Mouse (Mus musculus): Measurements from ENCODE around the gene Gpr142.

GRCm38 (mm10) chr11:114764820-114765818, 33.6 kb upstream of the Gpr142 start, which contains the start of gene Kif19a:
- TF ChIP-seq POLR2A (IDR thresholded peaks at IDR 0.05; ENCODE audit: insufficient read length, low read depth), result no peak
- no peak for TF ChIP-seq USF1 (IDR thresholded peaks at IDR 0.05; ENCODE audit: low read depth)
- TF ChIP-seq TCF12 (IDR thresholded peaks at IDR 0.05; ENCODE audit: insufficient read depth, poor library complexity, severe bottlenecking), result no peak
- no peak for TF ChIP-seq TCF3 (IDR thresholded peaks at IDR 0.05; ENCODE audit: insufficient read length, low read depth)
- TF ChIP-seq SRF (IDR thresholded peaks at IDR 0.05; ENCODE audit: control insufficient read depth, insufficient read length, low read depth), result no peak

Measured in myocyte (in vitro differentiated cells).